Mouse (Mus musculus) embryonic fibroblast, embryonic 13.5 days (primary cell): ENCODE measurements around the gene Rbfox3. TPM values are rescaled to one million over a fixed set of nuclear protein-coding genes. Genes with fewer than 3 reads are reported as not detected.

Source experiments
- H3K27ac ChIP-seq: 2 replicates; pipeline ENCODE4 v1.5.1; 2012; ENCODE audit warnings: low read length, control low read depth, inconsistent platforms; ENCODE audit not compliant: insufficient read depth
- H3K4me1 ChIP-seq: 2 replicates; pipeline ENCODE4 v1.6.1; 2011; ENCODE audit warnings: low read length; ENCODE audit not compliant: control insufficient read depth, insufficient read depth
- H3K4me3 ChIP-seq: 2 replicates; pipeline ENCODE4 v1.5.1; 2011; ENCODE audit warnings: mild to moderate bottlenecking, control low read depth, low read length; ENCODE audit not compliant: insufficient read depth
- CTCF ChIP-seq: IDR thresholded peaks from 2 replicates; pipeline ENCODE4 v1.5.1; 2011; ENCODE audit warnings: mild to moderate bottlenecking, control low read depth, low read length, moderate library complexity, borderline replicate concordance; ENCODE audit not compliant: insufficient read depth
- POLR2A ChIP-seq: IDR thresholded peaks from 2 replicates; pipeline ENCODE4 v1.6.1; 2011; ENCODE audit warnings: low read depth, mild to moderate bottlenecking, control low read depth, low read length, moderate library complexity
- polyA plus RNA-seq: library from polyadenylated mRNA; stranded (reverse); fragments of >200 nt; gene quantifications from 2 replicates; pipeline ENCODE4 v1.2.4, GENCODE M21; 2011; ENCODE audit warnings: low read depth; ENCODE audit not compliant: missing spikeins, insufficient read length

Rbfox3 gene
- polyA plus RNA-seq, 1 experiment = not detected

- no peak overlapping the region for H3K4me3 ChIP-seq
- no peak for TF ChIP-seq CTCF
- no peak for TF ChIP-seq POLR2A
- H3K4me1 ChIP-seq = no peaks in the 10 kb centered on the region
- H3K27ac ChIP-seq = no peak overlapping the region
These were observed 426.1 kb downstream of the Rbfox3 start for GRCm38 (mm10) chr11:118485338-118485737.

- no peak overlapping the region for H3K27ac ChIP-seq
- no peak overlapping the region for H3K4me3 ChIP-seq
- no peaks in the 10 kb centered on the region for H3K4me1 ChIP-seq
- TF ChIP-seq POLR2A = no peak
- no peak for TF ChIP-seq CTCF
These were observed 427.2 kb downstream of the Rbfox3 start for GRCm38 (mm10) chr11:118484169-118484568.

- H3K27ac ChIP-seq = no peak overlapping the region
- no peak overlapping the region for H3K4me3 ChIP-seq
- H3K4me1 ChIP-seq = no peaks in the 10 kb centered on the region
- TF ChIP-seq CTCF (no peak), POLR2A (no peak)
These were observed 429.6 kb downstream of the Rbfox3 start for GRCm38 (mm10) chr11:118481751-118482150.

GRCm38 (mm10) chr11:118481231-118481630 is 430.2 kb downstream of the Rbfox3 start:
- H3K4me1 ChIP-seq = no peaks in the 10 kb centered on the region
- TF ChIP-seq CTCF (no peak), POLR2A (no peak)
- no peak overlapping the region for H3K4me3 ChIP-seq
- no peak overlapping the region for H3K27ac ChIP-seq

GRCm38 (mm10) chr11:118479776-118480175 is 431.6 kb downstream of the Rbfox3 start:
- Histone ChIP-seq H3K27ac (no peak overlapping the region), H3K4me1 (no peaks in the 10 kb centered on the region), H3K4me3 (no peak overlapping the region)
- no peak for TF ChIP-seq POLR2A
- no peak for TF ChIP-seq CTCF

GRCm38 (mm10) chr11:118476396-118477373 is 434.7 kb downstream of the Rbfox3 start, which contains the start of gene Engase:
Gene Engase, plus strand, starts transcription at chr11:118476829.
- TF ChIP-seq POLR2A = peak; percentile 76
- no peak for TF ChIP-seq CTCF
- Histone ChIP-seq H3K4me1 (no peaks in the 10 kb centered on the region), H3K4me3 (peak within 1 kb of the TSS; percentile 55), H3K27ac (no peak within 1 kb of the TSS)

- Histone ChIP-seq H3K27ac (no peak overlapping the region), H3K4me3 (no peak overlapping the region), H3K4me1 (no peaks in the 10 kb centered on the region)
- TF ChIP-seq POLR2A (no peak), CTCF (no peak)
These were observed 435.8 kb downstream of the Rbfox3 start for GRCm38 (mm10) chr11:118475496-118476083.

- no peaks in the 10 kb centered on the region for H3K4me1 ChIP-seq
- no peak for TF ChIP-seq CTCF
- TF ChIP-seq POLR2A = no peak
- no peak overlapping the region for H3K27ac ChIP-seq
- no peak overlapping the region for H3K4me3 ChIP-seq
These were observed 437.4 kb downstream of the Rbfox3 start for GRCm38 (mm10) chr11:118473842-118474500.

GRCm38 (mm10) chr11:118473161-118473560 is 438.2 kb downstream of the Rbfox3 start:
- TF ChIP-seq POLR2A = no peak
- no peak for TF ChIP-seq CTCF
- H3K4me3 ChIP-seq = no peak overlapping the region

More at GRCm38 (mm10) chr11:118473161-118473560, 438.2 kb downstream of the Rbfox3 start:
- no peak overlapping the region for H3K27ac ChIP-seq
- no peaks in the 10 kb centered on the region for H3K4me1 ChIP-seq
